Mouse (Mus musculus) cerebellum, adult 2 months (tissue): Measurements from ENCODE around the gene Fam53a.

Experiments
- CTCF ChIP-seq: fragments of 200-500 bp; IDR thresholded peaks from 2 replicates; pipeline ENCODE4 v1.5.1; 2011; ENCODE audit warnings: low read depth, mild to moderate bottlenecking, control low read depth, low read length, moderate library complexity, borderline replicate concordance; ENCODE audit not compliant: insufficient read depth
- POLR2A ChIP-seq: fragments of 200-500 bp; IDR thresholded peaks from 2 replicates; pipeline ENCODE4 v1.6.1; 2011; ENCODE audit warnings: low read length, control low read depth, borderline replicate concordance; ENCODE audit not compliant: insufficient read depth

- no peak for TF ChIP-seq CTCF
- no peak for TF ChIP-seq POLR2A
Measured at GRCm38 (mm10) chr5:33556277-33556995, 73.0 kb downstream of the Fam53a start.
